Mouse (Mus musculus) left cerebral cortex, adult 8-10 months (tissue): ENCODE measurements at regions not wholly inside any gene's neighbourhood (a gene's known extent, or its start where the extent isn't known, plus 50 kb on each side); places are given as distances from the start of the nearest gene placed in this dataset.

Source experiments
- DNase-seq, 2 experiments: peaks; one replicate each; pipeline ENCODE4 v3.0.0; 2022; ENCODE audit warnings: low spot score in 2 of 2

- DNase-seq: no peak
Observed at GRCm38 (mm10) chr13:72691783-72692729, 63.4 kb downstream of the Irx2 start.

- no peak for DNase-seq
Observed at GRCm38 (mm10) chr13:72707469-72707868, 78.8 kb downstream of the Irx2 start.

GRCm38 (mm10) chr13:72708728-72709127 is 80.1 kb downstream of the Irx2 start:
- no peak for DNase-seq

GRCm38 (mm10) chr13:72710051-72710450 is 81.4 kb downstream of the Irx2 start:
- no peak for DNase-seq

- no peak for DNase-seq
Observed at GRCm38 (mm10) chr13:72711136-72711535, 82.5 kb downstream of the Irx2 start.

- no peak for DNase-seq
Observed at GRCm38 (mm10) chr13:72711842-72712330, 83.3 kb downstream of the Irx2 start.

- DNase-seq: no peak
Observed at GRCm38 (mm10) chr13:72714793-72715192, 86.2 kb downstream of the Irx2 start.

- no peak for DNase-seq
Observed at GRCm38 (mm10) chr13:72715959-72716680, 87.5 kb downstream of the Irx2 start.

GRCm38 (mm10) chr13:72727126-72727525 is 98.5 kb downstream of the Irx2 start:
- DNase-seq: no peak

GRCm38 (mm10) chr13:72735916-72736315 is 107.3 kb downstream of the Irx2 start:
- DNase-seq: no peak

- no peak for DNase-seq
Observed at GRCm38 (mm10) chr13:72736992-72737391, 108.4 kb downstream of the Irx2 start.

GRCm38 (mm10) chr13:72747187-72747586 is 118.6 kb downstream of the Irx2 start:
- DNase-seq: no peak

GRCm38 (mm10) chr13:72755036-72755435 is 126.4 kb downstream of the Irx2 start:
- no peak for DNase-seq

GRCm38 (mm10) chr13:72762481-72762880 is 133.9 kb downstream of the Irx2 start:
- DNase-seq: no peak

GRCm38 (mm10) chr13:72763337-72763736 is 134.7 kb downstream of the Irx2 start:
- no peak for DNase-seq

GRCm38 (mm10) chr13:72767306-72767705 is 138.7 kb downstream of the Irx2 start:
- DNase-seq: no peak

GRCm38 (mm10) chr13:72769007-72769595 is 140.5 kb downstream of the Irx2 start:
- peak; percentile 15 to 32 for DNase-seq

GRCm38 (mm10) chr13:72783026-72783726 is 154.6 kb downstream of the Irx2 start:
- no peak for DNase-seq

GRCm38 (mm10) chr13:72783727-72784070 is 155.1 kb downstream of the Irx2 start:
- DNase-seq: no peak

GRCm38 (mm10) chr13:72792695-72793094 is 164.1 kb downstream of the Irx2 start:
- DNase-seq: no peak

GRCm38 (mm10) chr13:72800021-72800420 is 171.4 kb downstream of the Irx2 start:
- DNase-seq: peak in 1 of 2 experiments; percentile 15
